Mouse (Mus musculus) bone marrow, adult 2 months (tissue): ENCODE measurements around the gene Pla2g12b.

ENCODE experiments used
- CTCF ChIP-seq: fragments of 200-500 bp; IDR thresholded peaks from 2 replicates; pipeline ENCODE4 v1.5.1; 2011; ENCODE audit warnings: low read length, control low read depth; ENCODE audit not compliant: control insufficient read depth, insufficient read depth
- POLR2A ChIP-seq: fragments of 200-500 bp; IDR thresholded peaks from 2 replicates; pipeline ENCODE4 v1.6.1; 2011; ENCODE audit warnings: low read depth, mild to moderate bottlenecking, control low read depth, low read length, borderline replicate concordance; ENCODE audit not compliant: control insufficient read depth

DNA sequence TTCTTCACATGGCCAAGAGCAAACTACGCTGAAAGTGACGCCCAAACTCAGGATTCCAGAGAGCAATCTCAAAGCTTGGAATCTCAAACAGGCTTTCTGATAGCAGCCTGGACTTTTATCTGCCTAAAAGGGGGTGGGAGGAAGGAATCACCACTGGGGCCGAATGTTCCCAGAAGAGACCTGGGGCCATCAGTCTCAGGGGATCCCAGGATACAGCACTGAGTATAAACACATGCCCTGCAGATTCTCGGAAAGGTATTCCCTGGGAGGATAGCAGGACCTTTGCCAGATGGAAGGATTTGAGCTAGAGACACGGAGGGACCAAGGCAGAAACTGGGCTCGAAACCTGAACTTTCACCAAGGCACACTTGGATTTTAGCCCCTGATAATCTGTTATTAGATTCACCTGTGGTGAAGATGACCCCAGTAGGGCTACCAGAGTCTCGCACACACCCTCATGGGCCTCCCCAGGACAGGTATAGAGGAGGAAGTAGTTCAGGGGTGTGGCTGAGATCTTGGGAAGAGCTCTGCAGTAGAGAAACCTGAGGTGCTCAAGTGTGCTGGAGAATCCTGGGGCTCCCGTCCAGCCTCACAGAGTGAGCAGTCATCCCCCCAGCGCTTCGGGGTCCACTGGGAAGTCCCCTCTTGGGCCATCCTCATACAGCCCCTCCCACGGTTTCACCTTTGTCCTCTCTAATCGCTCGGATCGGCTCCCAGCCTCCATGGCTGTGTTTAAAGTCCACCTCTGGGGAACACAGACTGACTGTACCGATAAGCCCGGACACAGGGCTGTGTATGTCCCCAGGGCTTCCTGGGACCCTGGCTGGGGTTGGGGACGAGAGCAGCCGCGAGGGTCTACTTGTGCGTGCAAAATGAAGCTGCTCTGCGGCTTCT, at the start of gene Pla2g12b:
- TF ChIP-seq CTCF (no peak), POLR2A (no peak)
